Mouse (Mus musculus): Measurements from ENCODE around the gene Gm15262.
"Not testable (repeated sequence)": the region's sequence is repeated elsewhere in the genome, so short reads cannot be mapped to it uniquely, and the experiment has no call there.

Gene Gm15262

DNA sequence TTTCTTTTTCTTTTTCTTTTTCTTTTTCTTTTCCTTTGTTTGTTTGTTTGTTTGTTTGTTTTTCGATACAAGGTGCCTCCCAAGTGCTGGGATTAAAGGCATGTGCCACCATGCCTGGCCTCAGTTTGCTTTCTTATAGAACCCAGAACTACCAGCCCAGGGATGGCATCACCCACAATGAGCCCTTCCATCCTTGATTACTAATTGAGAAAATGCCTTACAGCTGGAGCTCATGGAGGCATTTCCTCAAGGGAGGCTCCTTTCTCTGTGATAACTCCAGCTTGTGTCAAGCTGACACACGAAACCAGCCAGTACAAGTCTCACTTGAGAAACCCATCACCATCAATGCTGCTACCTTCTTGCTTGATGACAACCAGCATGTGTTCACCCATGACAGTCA lies at the start of gene Gm15262:
Gene Gm15262 (plus strand): TSS at position 301 of the 400 bp plus-strand sequence.
- not testable (repeated sequence) for DNase-seq (ENCODE audit: low read depth)

DNA sequence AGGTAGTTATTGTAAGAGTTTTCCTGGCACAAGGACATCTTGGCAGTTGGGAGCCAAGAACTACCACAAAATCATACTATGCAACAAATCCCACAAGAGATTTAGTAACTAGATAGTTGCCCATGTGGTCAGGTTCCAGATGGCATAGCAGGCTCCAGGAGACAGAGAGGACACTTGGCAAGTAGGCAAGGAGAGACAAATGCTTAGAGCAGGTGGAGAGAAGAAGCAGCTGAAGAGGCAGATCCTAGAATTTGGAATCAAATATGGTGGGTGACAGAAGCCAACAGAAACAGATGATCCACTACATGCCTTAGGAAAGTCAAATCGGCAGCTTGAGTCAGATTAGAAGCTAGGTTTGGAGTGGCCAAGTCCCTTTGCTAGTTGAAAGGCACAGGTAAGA lies 20.9 kb downstream of the Gm15262 start:
- DNase-seq (ENCODE audit: low read depth), result no peak

DNA sequence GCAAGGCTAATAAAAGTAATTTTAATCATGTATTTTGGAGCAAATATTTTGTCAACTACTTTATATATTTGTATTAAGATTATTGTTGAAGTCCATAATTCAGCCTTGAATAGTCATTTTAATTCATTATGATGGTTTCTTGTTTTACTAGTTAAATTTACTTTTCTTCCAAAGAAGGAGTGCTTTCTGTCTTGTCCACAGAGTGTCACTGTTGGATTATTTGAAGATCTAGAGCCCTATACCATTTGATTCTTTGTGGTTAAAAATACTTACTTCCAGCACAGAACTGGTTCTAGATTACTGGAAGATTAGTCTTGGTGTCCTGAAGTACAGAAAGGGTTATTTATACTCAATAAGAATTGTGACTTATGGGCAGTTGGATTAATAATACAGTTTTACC lies 29.2 kb downstream of the Gm15262 start:
- DNase-seq (ENCODE audit: low read depth), result no peak

DNA sequence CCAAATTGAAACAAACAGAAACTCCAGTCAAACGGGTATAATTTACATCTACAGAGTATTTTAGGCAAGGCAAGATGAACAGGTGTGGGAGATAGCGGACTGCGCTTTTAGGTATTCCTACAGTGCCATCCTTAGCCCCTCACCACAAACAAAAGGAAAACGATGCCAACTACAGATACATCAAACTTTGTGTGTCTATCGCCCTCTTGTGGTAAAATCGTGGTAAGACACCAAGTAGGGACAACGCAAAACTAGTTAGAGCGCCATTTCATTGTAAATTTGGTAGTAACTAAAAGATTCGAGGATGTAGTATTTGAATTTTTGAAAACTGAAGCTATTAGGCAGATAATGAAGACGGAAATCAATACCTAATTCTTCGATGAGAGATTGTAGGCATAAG lies 83.7 kb downstream of the Gm15262 start:
- no peak for DNase-seq (ENCODE audit: low read depth)

DNA sequence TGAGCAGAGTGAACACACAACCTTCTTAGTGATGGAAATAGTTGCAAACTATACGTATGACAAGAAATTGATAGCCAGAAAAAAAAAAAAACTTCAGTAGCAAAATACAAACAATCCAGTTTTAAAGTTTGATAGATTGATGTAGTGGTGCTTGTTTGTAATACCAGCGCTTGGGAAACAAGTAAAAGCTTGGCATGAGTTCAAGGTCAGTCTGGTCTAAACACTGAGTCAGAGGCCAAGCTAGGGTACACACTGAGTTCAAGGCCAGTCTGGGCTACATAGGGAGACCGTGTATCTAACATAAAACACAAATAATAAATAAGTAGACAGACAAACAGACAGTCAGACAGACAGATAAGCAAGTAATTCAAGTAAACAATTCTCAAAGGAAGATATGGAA lies 84.2 kb downstream of the Gm15262 start:
- no peak for DNase-seq (ENCODE audit: low read depth)

DNA sequence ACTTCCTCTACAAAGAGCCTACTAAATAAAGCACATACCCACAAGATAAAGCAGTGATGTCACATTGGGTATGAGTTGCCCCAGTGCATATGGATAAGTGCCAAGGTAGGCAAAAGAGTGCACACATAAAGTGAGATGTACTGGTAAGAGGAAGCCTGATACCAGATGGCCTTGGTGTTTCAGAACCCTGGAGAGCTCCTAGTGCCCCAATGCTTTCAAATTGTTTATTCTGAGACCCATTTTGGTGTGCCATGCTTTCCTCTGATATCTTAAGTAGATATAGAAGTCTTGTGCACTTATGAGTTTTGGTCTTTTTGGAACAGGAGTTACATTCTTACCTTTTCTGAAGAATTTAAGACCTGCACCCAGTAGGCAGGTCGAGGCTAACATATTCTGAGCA lies 88.3 kb downstream of the Gm15262 start:
- no peak for DNase-seq (ENCODE audit: low read depth)

DNA sequence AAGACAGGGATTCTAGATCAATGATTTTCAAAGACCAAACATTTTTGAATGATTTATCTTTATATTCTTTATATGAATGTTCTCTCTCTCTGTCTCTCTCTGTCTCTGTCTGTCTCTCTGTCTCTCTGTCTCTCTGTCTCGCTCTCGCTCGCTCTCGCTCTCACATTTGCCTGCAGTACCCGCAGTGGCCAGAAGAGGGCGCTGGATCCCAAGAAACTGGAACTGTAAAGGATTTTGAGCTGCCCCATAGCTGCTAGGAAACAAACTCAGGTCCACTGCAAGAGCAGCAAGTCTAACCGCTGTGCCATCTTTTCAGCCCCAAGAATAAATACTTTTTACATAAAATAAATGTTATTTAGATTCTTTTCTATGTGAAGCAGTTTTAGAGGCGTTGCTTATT lies 98.5 kb downstream of the Gm15262 start:
- no peak for DNase-seq (ENCODE audit: low read depth)

DNA sequence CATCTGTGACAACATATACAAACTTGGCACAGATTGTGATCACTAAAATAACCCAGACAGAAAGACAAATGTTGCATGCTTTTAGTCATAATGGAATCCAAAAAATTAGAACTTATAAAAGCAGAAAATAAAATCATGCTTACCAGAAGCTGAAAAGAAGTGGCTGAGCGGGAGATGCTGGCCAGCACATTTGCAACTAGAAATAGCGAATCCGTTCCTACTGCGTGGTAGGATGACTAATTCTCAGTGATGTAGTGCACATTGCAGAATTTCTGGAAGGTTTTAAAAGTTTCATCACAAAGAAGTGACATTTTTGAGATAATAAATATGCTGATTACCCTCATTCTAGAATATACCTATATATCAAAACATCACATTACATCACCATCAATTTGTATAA lies 100.7 kb downstream of the Gm15262 start:
- no peak for DNase-seq (ENCODE audit: low read depth)

DNA sequence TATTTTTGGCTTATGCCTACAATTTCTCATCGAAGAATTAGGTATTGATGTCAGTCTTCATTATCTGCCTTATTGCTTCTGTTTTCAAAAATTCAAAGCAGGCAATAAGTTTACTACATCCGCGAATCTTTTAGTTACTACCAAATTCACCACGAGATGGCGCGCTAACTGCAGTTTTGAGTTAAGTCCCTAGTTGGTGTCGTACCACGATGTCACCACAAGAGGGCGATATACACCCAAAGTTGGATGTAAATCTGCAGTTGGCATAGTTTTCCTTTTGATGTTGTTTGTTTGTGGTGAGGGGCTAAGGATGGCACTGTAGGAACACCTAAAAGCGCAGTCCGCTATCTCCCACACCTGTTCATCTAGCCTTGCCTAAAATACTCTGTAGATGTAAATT lies 111.9 kb downstream of the Gm15262 start:
- peak; percentile 15 for DNase-seq (ENCODE audit: low read depth)

DNA sequence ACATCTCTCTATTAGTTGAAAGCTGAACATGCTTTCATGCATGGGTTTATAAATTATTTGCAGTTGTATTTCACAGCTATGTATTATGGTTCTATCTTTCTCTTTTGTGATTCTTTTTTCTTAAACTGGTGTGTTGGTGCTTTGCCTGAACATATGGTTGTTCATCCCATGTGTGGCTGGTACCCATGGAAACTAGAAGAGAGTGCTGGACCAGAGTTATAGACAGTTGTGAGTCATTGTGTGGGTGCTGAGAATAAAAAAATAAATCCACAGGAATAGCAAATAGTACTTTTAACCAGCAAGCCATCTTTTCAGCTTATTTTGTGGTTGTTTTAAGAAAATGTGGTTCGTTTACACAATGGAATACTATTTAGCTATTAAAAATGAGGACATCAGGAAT lies 123.9 kb downstream of the Gm15262 start:
- no peak for DNase-seq (ENCODE audit: low read depth)
